Mouse (Mus musculus): Measurements from ENCODE around the gene Slc22a6.

The Slc22a6 gene

GRCm38 (mm10) chr19:8611358-8612123 is 6.3 kb upstream of the Slc22a6 start:
- DNase-seq, result no peak

GRCm38 (mm10) chr19:8613111-8613510 is 4.7 kb upstream of the Slc22a6 start:
- DNase-seq, result no peak

GRCm38 (mm10) chr19:8614343-8614742 is 3.5 kb upstream of the Slc22a6 start:
- no peak for DNase-seq

DNA sequence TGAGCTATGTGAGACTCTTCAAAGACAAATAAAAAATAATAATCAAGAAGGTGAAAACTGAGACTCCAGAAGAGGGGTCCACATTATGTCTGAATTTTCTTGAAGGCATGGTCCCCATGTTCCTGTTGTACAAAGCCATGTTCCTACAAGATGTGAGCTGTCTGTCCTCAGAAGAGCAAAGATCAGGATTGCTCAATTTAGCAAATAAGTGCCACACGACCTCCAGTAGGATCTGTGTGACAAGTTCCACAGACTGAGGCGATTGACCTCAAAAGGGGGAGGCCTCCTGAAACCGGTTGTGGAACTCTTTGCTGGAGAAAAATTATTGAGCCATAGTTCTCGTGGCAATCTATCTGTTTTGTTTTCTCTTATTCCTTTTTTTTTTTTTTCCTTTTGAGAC is 1.5 kb upstream of the Slc22a6 start:
- no peak for DNase-seq

DNA sequence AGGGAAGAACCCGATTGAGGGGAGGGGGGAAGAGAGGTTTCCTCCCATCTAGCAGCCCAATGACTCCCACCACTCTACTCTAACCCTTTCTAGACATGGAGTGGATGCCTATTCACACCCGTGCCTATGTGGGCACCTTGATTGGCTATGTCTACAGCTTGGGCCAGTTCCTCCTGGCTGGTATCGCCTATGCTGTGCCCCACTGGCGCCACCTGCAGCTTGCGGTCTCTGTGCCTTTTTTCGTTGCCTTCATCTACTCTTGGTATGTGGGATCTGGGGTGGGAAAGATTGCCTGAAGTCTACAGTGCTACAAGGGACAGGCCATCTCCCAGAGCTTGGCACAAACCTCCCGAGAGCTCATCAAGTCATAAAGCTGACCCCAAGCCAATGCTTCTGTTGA is 3.3 kb downstream of the Slc22a6 start:
- DNase-seq, result no peak

- no peak for DNase-seq
Observed at GRCm38 (mm10) chr19:8630249-8630648, 12.4 kb downstream of the Slc22a6 start.

DNA sequence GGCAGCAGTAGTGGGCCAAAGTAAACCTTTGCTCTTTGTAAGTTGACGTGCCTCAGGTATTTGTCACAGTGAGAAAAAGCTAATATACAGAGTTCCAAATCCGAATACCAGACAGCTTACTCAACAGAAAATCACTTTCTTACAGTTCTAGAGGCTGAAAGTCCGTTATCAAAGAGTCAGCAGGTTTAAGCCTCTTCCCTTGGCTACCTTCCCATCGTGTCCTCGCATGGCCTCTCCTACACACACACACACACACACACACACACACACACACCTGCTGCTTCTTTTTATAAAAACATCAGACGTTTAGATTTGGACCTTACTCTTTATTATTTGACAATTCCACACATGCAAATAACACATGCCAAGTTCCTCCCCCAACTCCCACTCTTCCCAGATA is 13.0 kb downstream of the Slc22a6 start:
- no peak for DNase-seq

DNA sequence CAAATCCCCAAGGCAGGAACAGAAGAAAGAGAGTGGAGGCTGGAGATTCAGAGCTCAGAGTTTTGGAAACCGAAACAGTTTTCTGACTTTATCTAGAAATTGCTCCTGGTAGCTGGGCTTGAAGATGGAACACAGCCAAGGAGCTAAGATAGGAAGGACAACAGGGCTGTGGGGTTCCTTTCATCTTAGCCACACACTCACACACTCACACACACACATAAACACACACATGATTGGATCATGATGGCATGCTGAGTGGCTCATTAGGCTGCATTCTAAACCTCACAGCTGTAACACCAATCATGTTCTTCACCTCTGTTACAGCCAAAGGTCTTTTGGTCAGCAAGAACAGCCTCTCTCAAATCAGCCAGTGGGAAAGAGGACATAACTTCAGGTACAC is 14.2 kb downstream of the Slc22a6 start:
- DNase-seq, result no peak

DNA sequence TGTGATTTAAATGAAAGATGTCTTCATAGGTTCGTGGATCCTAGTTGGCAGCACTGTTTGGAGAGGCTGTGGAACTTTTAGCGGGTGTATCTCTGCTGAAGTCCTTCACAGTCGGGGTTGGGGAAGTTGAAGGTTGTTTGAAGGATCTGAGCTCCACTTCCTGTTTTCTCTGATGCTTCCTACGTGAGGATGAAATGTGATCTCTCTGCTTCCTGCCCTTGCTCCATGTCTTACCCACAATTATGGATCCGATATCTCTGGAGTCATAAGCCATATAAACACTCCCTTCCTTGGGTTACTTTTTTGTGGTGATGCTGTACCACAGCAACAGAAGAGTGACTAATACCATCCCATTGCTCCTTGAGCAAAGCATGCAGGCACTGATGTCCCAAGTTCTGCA is 24.2 kb downstream of the Slc22a6 start:
- no peak for DNase-seq

DNA sequence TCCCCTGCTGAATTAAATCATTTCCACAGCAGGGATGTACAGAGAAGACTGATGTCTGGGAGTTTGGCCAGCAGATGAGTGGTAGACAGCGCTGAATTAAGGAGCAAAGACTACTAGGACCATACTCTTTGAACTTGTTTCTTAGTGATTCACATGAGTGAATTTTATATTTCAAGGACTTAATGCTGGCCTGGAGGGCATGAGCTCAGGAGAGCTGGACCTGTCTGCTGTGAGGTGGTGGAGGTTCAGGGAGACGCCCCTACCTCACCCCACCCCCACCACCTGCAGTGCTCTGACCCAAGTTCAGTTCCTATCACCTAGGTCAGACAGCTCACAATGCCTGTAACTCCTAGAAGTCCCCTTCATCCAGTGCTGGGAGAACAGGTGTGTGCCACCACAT is 28.6 kb downstream of the Slc22a6 start:
- no peak for DNase-seq

DNA sequence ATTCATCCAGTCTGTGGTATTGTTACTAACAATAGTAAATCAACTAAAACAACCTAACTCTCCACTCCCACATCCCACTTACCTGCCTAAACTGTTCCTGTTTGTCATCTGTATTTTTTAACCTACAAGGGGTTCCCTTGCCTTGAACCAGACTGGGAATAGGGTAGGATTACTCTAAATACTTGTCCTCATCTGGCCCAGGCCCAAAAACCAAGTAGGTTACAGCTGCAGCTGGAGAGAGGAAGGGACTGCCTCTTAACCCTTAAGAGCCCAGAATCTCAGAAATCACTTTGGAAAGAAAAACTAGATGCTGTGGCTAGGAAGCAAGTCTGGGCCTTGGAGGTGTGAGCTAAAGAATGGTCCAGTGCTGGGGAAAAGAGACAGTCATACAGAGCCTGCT is 38.0 kb downstream of the Slc22a6 start:
- DNase-seq, result peak in 1 of 2 experiments; percentile 13

GRCm38 (mm10) chr19:8656341-8656740 is 38.5 kb downstream of the Slc22a6 start:
- no peak for DNase-seq

GRCm38 (mm10) chr19:8661821-8662307 is 44.0 kb downstream of the Slc22a6 start:
- DNase-seq, result peak; percentile 35 to 37

- peak; percentile 72 to 73 for DNase-seq
Observed at GRCm38 (mm10) chr19:8662337-8662736, 44.5 kb downstream of the Slc22a6 start.

DNA sequence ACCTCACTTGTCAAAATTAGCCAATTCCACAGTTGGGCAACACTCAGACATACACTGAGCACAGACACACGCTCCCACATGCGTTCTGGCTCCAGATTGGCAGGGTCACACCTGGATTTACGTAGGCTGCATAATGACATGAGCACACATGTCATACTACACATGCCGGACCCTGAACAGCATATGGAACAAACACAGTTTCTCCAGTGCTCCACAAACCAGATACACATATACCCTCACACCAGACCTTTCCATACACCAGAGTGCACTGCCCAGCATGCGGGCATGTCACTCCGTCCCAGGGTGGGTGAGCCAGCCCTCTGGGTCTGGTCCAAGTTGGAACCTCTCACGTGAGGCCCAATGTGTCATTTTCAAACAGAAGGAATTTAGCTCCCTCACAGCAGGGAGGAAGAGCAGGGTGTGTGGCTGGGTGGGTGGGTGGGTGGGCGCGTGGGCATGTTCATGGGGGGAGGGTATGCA is 45.6 kb downstream of the Slc22a6 start, which contains the start of gene Chrm1:
Gene Chrm1, plus strand, starts transcription at position 430 of the 480 bp plus-strand sequence.
- peak; percentile 27 to 39 for DNase-seq

- DNase-seq, result peak; percentile 31 to 46
Observed at GRCm38 (mm10) chr19:8663911-8664421, 46.1 kb downstream of the Slc22a6 start.

DNA sequence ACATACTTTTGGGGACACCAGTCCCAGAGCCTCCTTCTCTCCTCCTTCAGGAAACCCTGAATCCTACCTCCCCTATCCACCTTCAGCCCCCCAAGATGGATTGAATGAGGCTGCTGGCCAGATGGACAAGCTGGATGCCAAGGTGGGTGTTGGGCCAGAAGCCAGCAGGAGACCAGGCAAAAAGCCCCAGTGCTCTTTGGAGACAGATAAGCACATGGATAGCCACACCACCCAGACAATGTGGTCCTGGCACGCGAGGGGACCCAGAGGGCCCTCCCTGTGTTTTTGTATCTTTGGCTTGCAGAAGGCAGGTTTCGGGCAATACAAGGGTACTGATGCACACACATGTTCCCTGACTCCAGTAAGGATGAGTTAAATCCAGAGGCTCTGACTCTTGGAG is 47.0 kb downstream of the Slc22a6 start:
- DNase-seq, result peak; percentile 56 to 69

- DNase-seq, result no peak
Observed at GRCm38 (mm10) chr19:8665746-8666145, 47.9 kb downstream of the Slc22a6 start.

- DNase-seq, result no peak
Observed at GRCm38 (mm10) chr19:8672859-8673258, 55.0 kb downstream of the Slc22a6 start.

DNA sequence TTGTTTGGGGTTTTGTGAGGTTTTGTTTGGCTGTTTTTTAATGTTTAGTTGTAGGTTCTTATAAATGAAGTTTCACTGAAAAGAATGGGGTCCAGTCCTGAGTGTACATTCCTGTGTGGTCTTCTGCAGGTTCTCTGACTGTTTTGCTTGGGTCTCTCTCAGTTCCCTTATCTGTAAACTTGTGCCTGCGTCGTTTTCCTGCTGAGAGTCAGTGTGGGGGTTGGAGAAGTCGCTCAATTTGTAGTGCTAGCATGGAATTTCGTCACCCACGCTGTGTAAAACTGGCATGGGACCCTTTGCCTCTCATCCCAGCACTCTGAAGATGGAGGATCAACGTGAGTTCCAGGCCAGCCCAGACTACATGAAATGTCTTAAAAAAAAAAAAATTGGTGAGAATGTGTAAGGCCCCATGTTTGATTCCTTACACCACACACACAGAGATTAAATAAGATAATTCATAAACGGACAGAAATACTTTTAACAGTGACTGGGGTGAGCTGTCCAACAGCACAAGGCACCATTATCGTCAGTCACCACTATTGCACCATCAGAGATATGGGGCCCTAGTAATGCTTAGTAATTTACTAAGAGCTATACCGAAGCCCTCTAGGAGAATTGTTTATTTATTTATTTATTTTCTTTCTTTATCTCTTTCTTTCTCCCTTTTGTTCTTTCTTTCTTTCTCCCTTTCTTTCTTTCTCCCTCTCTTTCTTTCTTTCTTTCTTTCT is 55.7 kb downstream of the Slc22a6 start:
- no peak for DNase-seq
